Mouse (Mus musculus) mesoderm, embryonic 11.5 days (tissue): ENCODE data around the gene Ccdc62.

Source experiments
- DNase-seq: peaks from one replicate; pipeline ENCODE4 v3.0.0-alpha.2; 2012; ENCODE audit warnings: low read depth, low spot score

Gene Ccdc62

DNA sequence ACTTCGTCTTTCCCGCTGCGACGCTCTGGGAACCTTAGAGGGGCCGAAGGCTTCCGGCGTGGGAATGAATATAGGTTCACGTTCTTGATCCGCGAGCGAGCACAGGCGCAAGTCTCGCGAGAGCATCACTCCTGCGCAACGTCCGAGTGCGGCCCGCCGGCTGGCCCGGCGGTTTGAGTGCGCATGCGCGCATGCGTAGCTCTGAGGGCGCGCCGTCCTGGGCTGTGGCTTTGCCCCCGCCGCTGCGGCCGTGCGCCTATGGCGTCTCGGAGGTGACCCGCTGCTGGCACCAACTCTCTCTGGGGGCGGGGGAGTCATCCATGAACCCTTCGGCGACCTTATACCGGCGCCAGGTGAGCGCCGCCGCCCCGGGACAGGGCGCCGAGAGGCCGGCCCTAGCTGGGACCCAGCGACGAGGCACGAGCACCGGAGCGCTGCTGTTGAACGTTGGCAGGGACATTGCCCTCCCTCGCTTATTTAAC lies at the start of gene Ccdc62:
Ccdc62 (plus strand) TSS at position 172 of the 482 bp plus-strand sequence.
- DNase-seq, result peak; percentile 99

DNA sequence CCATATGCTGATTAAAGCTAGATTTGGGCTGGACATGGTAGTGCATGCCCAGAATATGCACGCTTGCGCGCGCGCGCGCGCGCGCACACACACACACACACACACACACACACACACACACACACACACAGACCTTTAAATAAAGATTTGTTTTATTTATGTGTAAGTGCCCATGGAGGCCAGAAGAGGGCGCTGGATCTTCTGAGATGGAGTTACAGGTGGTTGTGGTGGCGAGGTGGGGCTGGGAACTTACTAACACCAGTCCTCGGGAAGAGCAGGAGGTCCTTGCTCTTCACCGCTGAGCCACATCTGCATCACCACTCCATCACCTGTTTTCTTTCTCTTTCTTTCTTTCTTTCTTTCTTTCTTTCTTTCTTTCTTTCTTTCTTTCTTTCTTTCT lies 49.7 kb upstream of the Ccdc62 start:
- no peak for DNase-seq

DNA sequence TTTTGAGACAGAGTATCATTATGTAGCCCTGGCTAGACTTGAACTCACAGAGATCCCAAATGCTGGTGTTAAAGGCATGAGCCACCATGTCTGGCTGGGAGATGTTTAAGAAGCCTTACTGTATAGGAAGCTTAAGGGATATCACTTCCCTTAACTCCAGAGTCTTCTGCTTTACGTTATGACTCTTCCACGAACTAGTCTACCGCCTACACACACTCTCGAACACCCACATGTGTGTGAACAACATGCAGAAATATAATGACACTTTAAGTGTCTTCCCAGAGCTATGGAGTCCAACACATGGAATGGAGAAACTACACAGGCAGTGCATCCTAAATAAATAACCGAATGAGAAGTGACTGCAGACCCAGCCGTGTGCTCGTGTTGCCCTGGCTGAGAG lies 46.6 kb upstream of the Ccdc62 start:
- no peak for DNase-seq

- no peak for DNase-seq
These were observed 46.1 kb upstream of the Ccdc62 start for GRCm38 (mm10) chr5:123884332-123884731.

- DNase-seq, result no peak
These were observed 44.1 kb upstream of the Ccdc62 start for GRCm38 (mm10) chr5:123886365-123886764.

DNA sequence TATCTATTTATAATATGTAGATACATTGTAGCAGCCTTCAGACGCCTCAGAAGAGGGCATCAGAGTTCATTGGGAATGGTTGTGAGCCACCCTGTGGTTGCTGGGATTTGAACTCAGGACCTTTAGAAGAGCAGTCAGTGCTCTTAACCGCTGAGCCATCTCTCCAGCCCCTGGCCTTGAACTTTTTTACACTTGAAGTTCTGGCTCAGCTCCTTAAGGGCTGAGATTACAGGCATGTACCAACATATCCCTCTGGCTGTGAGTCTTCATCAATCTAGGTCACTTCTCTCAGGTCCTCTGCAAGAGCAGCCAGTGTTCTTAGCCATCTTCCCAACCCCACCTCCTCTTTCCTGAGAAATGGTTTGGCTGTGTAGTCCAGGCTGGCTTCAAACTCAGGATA lies 40.2 kb upstream of the Ccdc62 start:
- no peak for DNase-seq

DNA sequence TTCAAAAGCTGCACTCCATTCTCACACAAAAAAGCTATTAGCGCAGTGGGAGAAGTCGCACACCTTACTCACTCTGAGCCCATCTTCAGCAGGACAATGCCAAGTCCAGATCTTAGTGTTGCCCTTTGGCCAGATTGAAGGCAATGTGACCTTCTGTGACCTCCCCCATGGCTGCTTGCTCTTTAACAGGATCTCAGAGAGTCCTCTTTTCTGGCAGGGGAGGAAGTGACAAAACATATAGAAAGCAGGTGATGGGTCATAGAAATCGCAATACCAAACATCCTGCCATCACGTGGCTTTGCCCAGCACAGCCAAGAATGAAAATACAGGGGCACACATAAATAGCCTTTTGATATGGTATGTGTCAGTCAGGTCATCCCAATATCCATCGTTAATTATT lies 39.5 kb upstream of the Ccdc62 start:
- no peak for DNase-seq

- DNase-seq, result peak; percentile 36
These were observed 38.8 kb upstream of the Ccdc62 start for GRCm38 (mm10) chr5:123891669-123892068.

DNA sequence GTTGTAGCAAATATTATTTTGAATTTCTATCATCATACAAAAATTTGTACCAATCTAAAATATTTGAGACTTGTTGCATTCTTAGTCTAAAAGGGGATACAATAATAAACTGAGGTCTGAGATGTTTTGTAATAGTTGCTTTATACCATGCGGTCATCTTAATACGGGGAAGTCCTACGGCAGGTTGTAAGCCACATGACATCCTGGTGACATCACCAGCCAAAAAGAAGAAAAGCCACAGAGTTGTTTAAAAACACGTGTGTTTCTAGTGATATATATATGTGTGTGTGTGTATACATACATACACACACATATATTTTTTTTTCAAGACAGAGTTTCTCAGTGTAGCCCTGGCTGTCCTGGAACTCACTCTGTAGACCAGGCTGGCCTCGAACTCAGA lies 37.0 kb upstream of the Ccdc62 start:
- no peak for DNase-seq

GRCm38 (mm10) chr5:123896395-123896794 lies 34.1 kb upstream of the Ccdc62 start:
- no peak for DNase-seq

DNA sequence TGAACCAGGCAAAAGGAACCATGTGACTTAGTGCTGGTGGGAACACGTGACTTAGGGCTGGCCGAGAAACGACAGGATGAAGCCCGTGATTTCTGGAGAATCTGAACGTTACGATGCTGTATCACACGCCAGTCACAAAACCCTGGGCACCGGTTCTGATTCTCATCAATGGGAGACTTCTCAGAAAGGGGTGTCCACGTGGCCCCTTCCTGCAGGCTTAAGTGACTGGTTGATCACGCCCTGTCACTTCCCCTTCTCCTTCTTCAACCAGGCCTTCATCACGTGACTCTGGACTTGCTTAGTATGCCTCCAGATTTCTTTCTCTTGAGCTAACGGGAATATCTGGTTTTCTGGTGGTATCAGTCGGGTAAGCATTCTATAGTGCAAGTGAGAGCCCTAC lies 33.1 kb upstream of the Ccdc62 start:
- no peak for DNase-seq

GRCm38 (mm10) chr5:123904059-123904672 lies 26.3 kb upstream of the Ccdc62 start:
- DNase-seq, result no peak

GRCm38 (mm10) chr5:123906146-123906975 lies 24.1 kb upstream of the Ccdc62 start:
- DNase-seq, result no peak

GRCm38 (mm10) chr5:123906976-123907630 lies 23.4 kb upstream of the Ccdc62 start, which contains the start of gene Denr:
Gene Denr (plus strand): TSS chr5:123907175.
- DNase-seq, result peak; percentile 99

DNA sequence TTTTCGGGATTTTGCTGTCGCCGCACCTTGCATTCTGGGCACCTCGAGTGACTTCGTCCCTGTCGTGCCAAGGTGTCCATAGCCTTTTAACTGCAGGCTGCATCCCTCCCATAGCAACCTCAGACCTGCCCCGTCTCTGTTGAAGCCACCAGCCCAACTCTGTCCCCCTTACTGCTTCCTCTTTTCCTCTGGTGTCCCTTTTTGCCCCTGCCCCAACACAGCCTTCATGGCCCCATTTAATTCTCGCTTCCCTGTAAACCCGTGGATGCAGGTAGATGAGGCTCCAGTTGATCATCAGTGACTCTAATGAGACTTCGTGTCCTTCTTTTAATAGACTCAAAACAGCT lies 22.9 kb upstream of the Ccdc62 start:
- DNase-seq, result no peak

DNA sequence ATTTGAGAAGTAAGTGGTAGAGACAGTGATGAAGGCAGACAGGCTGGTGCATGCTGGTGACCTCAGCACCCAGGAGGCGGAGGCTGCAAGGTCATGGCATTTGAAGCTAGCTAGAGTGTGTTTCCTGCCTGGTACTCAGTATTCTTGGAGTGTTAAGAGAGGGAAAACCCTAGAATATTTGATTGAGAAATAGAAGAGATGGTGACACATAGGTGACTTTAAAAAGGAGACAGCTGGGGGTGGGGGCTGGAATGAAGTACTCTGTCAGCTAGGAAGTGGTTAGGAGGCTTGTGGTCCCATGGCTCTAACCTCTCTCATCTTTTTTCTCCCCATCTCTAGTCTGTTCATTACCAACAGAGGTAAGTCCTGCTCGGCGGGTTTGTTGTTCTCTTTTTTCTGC lies 15.6 kb upstream of the Ccdc62 start:
- DNase-seq, result no peak

DNA sequence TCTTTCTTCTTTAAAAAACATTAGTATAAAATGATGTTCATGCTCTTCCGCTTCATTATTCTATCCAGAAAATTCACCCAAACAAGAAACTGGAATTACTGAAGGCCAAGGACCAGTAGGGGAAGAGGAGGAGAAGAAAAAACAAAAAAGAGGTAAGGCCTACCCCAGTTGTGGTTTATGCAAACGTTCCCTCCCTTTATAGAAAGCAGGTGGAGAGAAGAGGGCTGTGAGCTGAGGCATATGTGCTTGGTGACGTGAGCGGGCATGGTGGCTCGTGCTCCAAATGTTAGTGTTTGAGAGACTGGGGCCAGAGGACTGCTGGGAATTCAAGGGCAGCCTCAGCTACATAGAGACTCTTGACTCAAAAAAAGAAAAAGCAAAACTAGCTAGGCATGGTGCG lies 8.4 kb upstream of the Ccdc62 start:
- no peak for DNase-seq

- no peak for DNase-seq
These were observed 3.4 kb upstream of the Ccdc62 start, which contains the start of gene Gm43518 for GRCm38 (mm10) chr5:123927118-123927517. Gene Gm43518 (plus strand): TSS chr5:123927418.

DNA sequence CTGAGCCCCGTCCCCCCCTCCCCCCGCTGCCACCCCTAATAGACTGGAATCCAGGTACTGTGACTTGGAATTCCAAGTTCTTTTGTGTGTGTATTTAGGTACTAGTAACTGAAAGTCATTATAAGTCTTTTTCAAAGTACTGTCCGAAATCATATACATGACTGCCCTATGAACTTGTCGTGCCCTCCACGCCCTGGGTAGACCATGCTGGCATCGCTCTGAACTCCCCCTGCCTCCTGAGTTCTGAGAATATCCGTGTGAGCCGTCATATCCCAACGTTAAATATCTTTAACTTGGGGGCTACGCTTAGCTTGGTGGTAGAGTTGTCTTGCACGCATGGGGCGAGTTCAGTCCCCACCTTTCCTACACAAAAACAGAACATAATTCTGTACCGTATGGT lies 652 bp downstream of the Ccdc62 start:
- no peak for DNase-seq

DNA sequence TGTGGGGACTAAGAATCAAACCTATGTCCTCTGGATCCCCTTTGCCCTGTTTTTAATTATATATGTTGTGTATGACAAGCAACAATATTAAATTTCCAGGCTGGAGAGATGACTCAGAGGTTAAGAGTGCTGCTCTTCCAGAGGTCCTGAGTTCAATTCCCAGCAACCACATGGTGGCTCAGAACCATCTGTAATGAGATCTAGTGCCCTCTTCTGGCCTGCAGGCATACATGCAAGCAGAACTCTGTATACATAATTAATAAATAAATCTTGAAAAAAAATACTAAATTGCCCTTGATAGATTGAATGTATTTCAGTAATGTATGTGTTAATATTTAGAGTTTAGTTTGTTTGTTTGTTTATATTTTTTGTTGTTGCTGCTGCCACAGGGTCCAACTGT lies 2.4 kb downstream of the Ccdc62 start:
- no peak for DNase-seq

DNA sequence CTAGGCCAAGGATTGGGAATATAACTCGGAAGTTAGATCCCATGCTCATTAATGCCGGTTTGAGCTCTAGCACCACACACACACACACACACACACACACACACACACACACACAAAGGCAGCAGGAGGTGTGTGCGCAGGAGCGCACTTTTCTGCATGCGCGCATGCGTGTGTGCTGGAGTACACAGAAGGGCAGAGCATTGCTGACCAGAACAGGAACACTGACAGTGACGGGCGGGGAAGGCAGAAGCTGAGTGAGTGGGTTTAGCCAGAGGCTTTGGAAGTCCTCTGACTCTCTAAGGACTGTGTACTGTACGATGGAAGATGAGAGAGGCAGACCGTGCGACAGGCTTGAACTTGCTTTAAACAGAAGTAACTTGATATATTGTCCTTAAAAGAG lies 3.1 kb downstream of the Ccdc62 start:
- DNase-seq, result no peak

GRCm38 (mm10) chr5:123933957-123934591 lies 3.6 kb downstream of the Ccdc62 start:
- peak; percentile 41 for DNase-seq
